Mouse (Mus musculus) embryonic facial prominence, embryonic 12.5 days (tissue): ENCODE results near the gene Atoh8. TPM values are rescaled to one million over a fixed set of nuclear protein-coding genes. Genes with fewer than 3 reads are reported as not detected.

ENCODE experiments used
- ATAC-seq: fragments of 200-750 bp; cut with Nextera tagmentation; 2 replicates; pipeline ENCODE4 v1.8.0; 2017; ENCODE audit not compliant: insufficient number of reproducible peaks, insufficient read depth, low FRiP score, low TSS enrichment
- H3K27ac ChIP-seq: fragments of 300-500 bp; sonication (generic); 2 replicates; pipeline ENCODE4 v1.5.1; 2016; ENCODE audit warnings: mild to moderate bottlenecking
- H3K27me3 ChIP-seq: fragments of 300-500 bp; sonication (generic); 2 replicates; pipeline ENCODE4 v1.6.1; 2016; ENCODE audit warnings: mild to moderate bottlenecking, moderate library complexity
- H3K36me3 ChIP-seq: fragments of 300-500 bp; sonication (generic); 2 replicates; pipeline ENCODE4 v1.6.1; 2016; ENCODE audit warnings: mild to moderate bottlenecking
- H3K4me1 ChIP-seq: fragments of 300-500 bp; sonication (generic); 2 replicates; pipeline ENCODE4 v1.6.1; 2016
- H3K4me2 ChIP-seq: fragments of 300-500 bp; sonication (generic); replicated peaks from 2 replicates; pipeline ENCODE4 v1.6.1; 2016; ENCODE audit warnings: mild to moderate bottlenecking, moderate library complexity
- H3K4me3 ChIP-seq: fragments of 300-500 bp; sonication (generic); 2 replicates; pipeline ENCODE4 v1.5.1; 2016; ENCODE audit warnings: mild to moderate bottlenecking
- H3K9ac ChIP-seq: fragments of 300-500 bp; sonication (generic); 2 replicates; pipeline ENCODE4 v1.6.1; 2016; ENCODE audit warnings: mild to moderate bottlenecking, moderate library complexity
- H3K9me3 ChIP-seq: fragments of 300-500 bp; sonication (generic); 2 replicates; pipeline ENCODE4 v1.6.1; 2016; ENCODE audit warnings: mild to moderate bottlenecking, moderate library complexity
- WGBS: fragments of 180-500 bp; shearing (Covaris S2); methylation state at CpG from one replicate; pipeline ENCODE4 v1.1.7; 2016; 5-methylcytosine and 5-hydroxymethylcytosine counted together
- polyA plus RNA-seq: library from polyadenylated mRNA; unstranded; fragments of >200 nt; fragmentation: Nextera tagmentation; extraction: Ambion mirVana; gene quantifications from 2 replicates; pipeline ENCODE4 v1.2.1, GENCODE M21; 2016

Atoh8 gene
- 16.4 and 18.6 TPM in 2 replicates for polyA plus RNA-seq

DNA sequence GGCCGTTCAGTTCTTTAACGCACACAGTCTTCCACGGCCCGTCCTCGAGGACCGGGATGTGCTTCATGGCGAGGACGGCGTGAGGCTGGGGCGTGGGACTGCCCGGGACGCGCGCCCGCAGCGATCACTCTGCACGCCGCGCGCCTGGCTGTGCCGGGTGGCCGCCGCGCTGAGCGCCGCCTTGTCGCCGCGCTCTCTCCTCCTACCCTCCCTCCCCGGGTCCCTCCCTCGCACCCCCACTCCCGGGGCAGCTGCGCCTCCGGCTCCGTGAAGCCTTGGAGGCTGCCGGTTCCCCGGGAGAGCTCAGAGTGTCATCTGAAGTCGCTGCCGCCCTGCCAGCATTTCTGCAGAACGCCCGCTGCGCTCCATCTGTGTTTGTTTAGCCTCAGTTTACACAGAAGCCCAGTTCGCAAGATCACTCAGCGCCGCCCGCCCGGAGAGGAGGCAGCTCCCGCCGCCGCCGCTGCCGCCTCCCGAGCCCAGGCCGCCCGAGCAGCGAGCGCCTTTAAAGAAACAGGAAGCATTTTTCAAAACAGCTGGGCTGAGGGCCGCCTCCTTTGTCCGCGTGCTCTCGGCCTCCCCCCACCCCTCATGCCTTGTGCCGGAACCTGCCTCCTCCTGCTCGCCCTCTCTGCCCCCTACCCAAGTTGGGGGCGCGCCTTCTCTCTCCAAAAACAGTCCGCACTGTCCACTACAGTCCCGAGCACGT, at the start of gene Atoh8:
Atoh8 (minus strand) TSS at position 480 of the 709 bp plus-strand sequence.
- Histone ChIP-seq H3K27ac (peak within 1 kb of the TSS; percentile 79), H3K9me3 (no peaks in the 10 kb centered on the region), H3K27me3 (peaks cover 27% of the 10 kb centered on the region), H3K9ac (peak within 1 kb of the TSS; percentile 66), H3K4me3 (peak within 1 kb of the TSS; percentile 66), H3K4me2 (peak within 1 kb of the TSS; percentile 99), H3K4me1 (peaks cover 45% of the 10 kb centered on the region), H3K36me3 (no peaks in the 10 kb centered on the region)
- peak; percentile 30 for ATAC-seq
- WGBS: 1% methylated on average over 66 of the region's 68 CpGs

- H3K9me3 ChIP-seq: no peaks in the 10 kb centered on the region
- H3K9ac ChIP-seq: no peak overlapping the region
- 19% methylated on average over 4 of the region's 4 CpGs for WGBS
- H3K4me3 ChIP-seq: no peak overlapping the region
- H3K4me1 ChIP-seq: no peaks in the 10 kb centered on the region
- ATAC-seq: no peak
- H3K27me3 ChIP-seq: no peaks in the 10 kb centered on the region
- no peaks in the 10 kb centered on the region for H3K36me3 ChIP-seq
- H3K4me2 ChIP-seq: no peak overlapping the region
- no peak overlapping the region for H3K27ac ChIP-seq
Observed at GRCm38 (mm10) chr6:72283914-72284313, 48.5 kb upstream of the Atoh8 start.

GRCm38 (mm10) chr6:72280410-72280998, 45.1 kb upstream of the Atoh8 start:
- ATAC-seq: no peak
- Histone ChIP-seq H3K36me3 (no peaks in the 10 kb centered on the region), H3K4me1 (no peaks in the 10 kb centered on the region), H3K4me2 (no peak overlapping the region), H3K9ac (no peak overlapping the region), H3K4me3 (no peak overlapping the region), H3K27ac (no peak overlapping the region), H3K9me3 (no peaks in the 10 kb centered on the region), H3K27me3 (no peaks in the 10 kb centered on the region)
- 74% methylated on average over 7 of the region's 7 CpGs for WGBS

DNA sequence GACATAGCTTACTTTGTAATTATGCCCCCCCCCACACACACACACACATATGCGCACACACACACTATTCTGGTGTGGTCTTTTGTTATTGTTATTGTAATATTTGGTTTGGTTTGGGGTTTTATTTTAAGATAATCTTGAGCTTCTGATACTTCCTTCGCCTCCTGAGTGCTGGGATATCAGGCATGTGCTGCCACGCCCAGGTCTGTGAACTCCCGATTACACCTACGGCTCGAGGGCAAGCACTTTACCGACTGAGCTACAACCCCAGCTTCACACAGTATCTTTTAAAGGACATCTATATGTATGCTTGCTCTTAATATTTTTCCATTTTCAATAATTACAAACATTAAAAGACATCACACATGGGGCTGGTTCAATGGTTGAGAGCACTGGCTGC, 44.1 kb upstream of the Atoh8 start:
- H3K4me2 ChIP-seq: no peak overlapping the region
- no peaks in the 10 kb centered on the region for H3K36me3 ChIP-seq
- ATAC-seq: no peak
- H3K27ac ChIP-seq: no peak overlapping the region
- H3K4me3 ChIP-seq: no peak overlapping the region
- no peaks in the 10 kb centered on the region for H3K4me1 ChIP-seq
- 81% methylated on average over 7 of the region's 7 CpGs for WGBS
- H3K9ac ChIP-seq: no peak overlapping the region
- H3K27me3 ChIP-seq: no peaks in the 10 kb centered on the region
- no peaks in the 10 kb centered on the region for H3K9me3 ChIP-seq

GRCm38 (mm10) chr6:72278835-72279234, 43.5 kb upstream of the Atoh8 start:
- no peak for ATAC-seq
- no peak overlapping the region for H3K4me3 ChIP-seq
- H3K27me3 ChIP-seq: no peaks in the 10 kb centered on the region
- H3K9me3 ChIP-seq: no peaks in the 10 kb centered on the region
- H3K4me2 ChIP-seq: no peak overlapping the region
- no peak overlapping the region for H3K9ac ChIP-seq
- 64% methylated on average over 4 of the region's 4 CpGs for WGBS
- no peaks in the 10 kb centered on the region for H3K4me1 ChIP-seq
- no peak overlapping the region for H3K27ac ChIP-seq
- no peaks in the 10 kb centered on the region for H3K36me3 ChIP-seq

DNA sequence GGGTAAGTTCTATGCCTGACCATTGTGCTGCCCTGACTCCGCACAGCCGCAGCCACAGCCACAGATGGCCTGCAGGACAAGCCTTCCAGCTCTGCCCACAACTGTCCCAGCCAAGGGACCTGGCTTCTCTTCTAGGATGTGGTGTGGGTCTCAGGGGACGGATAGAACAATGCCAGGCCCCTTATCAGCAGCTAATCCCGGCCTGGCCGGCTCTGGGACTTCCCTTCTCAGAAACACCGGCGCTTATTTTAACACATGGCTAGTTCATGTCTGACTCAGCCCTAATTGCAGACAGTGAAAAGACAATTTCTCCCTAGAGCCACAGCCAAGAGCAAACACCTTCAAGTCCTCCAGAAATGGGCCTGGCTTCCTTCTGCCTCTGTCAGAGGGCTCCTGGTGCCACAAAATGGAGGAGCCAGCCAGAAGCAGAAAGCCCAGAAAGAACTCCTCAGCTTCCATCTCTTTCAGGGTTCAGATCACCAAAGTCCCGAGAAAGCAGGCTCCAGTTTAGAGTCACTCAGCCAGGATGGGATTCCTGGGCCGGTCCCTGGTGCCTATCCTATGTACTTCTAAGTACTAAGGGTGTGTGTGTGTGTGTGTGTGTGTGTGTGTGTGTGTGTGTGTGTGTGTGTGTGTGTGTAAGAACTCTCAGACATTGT, 42.3 kb upstream of the Atoh8 start:
- H3K4me3 ChIP-seq: no peak overlapping the region
- no peaks in the 10 kb centered on the region for H3K36me3 ChIP-seq
- no peaks in the 10 kb centered on the region for H3K9me3 ChIP-seq
- WGBS: 69% methylated on average over 9 of the region's 9 CpGs
- H3K4me2 ChIP-seq: no peak overlapping the region
- no peaks in the 10 kb centered on the region for H3K27me3 ChIP-seq
- no peak overlapping the region for H3K27ac ChIP-seq
- no peak for ATAC-seq
- no peaks in the 10 kb centered on the region for H3K4me1 ChIP-seq
- H3K9ac ChIP-seq: no peak overlapping the region

DNA sequence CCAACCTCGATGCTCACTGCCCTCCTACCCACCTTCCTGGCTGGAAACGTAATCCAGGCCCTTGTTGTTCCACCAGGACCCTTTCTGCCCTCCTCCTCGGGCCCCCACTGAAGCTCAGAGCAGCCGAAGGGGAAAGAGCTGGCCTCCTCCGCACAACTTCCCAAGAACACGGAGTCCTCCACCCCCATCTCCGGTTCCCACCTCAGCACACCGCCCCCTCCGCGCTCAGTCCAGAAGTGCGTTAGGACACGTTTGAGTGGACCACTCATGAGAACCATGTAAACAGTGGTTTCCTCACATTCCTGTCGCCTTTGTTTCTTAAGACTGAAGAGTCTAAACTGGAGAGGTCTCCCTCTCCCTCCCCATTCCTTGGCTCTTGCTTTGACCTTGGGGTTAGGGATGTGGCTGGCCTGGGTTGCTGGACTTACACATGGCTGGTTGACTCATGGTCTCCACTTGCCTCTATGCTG, 41.6 kb upstream of the Atoh8 start:
- Histone ChIP-seq H3K27ac (no peak overlapping the region), H3K9me3 (no peaks in the 10 kb centered on the region), H3K9ac (no peak overlapping the region), H3K4me3 (no peak overlapping the region), H3K4me2 (no peak overlapping the region), H3K4me1 (no peaks in the 10 kb centered on the region), H3K27me3 (no peaks in the 10 kb centered on the region), H3K36me3 (no peaks in the 10 kb centered on the region)
- WGBS: 88% methylated on average over 13 of the region's 13 CpGs
- ATAC-seq: no peak

GRCm38 (mm10) chr6:72276141-72276540, 40.8 kb upstream of the Atoh8 start:
- no peak overlapping the region for H3K4me3 ChIP-seq
- no peaks in the 10 kb centered on the region for H3K36me3 ChIP-seq
- no peaks in the 10 kb centered on the region for H3K9me3 ChIP-seq
- H3K27me3 ChIP-seq: no peaks in the 10 kb centered on the region
- H3K9ac ChIP-seq: no peak overlapping the region
- ATAC-seq: no peak
- H3K27ac ChIP-seq: no peak overlapping the region
- WGBS: 91% methylated on average over 6 of the region's 6 CpGs
- H3K4me2 ChIP-seq: no peak overlapping the region
- H3K4me1 ChIP-seq: no peaks in the 10 kb centered on the region

DNA sequence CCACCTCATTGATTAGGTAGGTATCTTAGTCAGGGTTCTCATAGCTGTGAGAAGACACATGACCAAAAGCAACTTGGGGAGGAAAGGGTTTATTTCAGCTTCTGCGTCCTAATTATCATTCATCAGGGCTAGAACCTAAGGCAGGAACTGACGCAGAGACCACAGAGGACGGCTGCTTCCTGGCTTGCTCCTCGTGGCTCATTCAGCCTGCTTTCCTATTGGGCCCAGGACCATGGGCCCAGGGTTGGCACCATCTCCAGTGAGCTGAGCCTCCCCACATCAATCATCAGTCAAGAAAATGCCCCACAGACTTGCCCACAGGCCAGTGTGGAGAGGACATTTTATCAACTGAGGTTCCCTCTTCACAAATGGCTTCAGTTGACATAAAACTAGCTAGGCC, 40.1 kb upstream of the Atoh8 start:
- no peaks in the 10 kb centered on the region for H3K27me3 ChIP-seq
- 75% methylated on average over 4 of the region's 4 CpGs for WGBS

DNA sequence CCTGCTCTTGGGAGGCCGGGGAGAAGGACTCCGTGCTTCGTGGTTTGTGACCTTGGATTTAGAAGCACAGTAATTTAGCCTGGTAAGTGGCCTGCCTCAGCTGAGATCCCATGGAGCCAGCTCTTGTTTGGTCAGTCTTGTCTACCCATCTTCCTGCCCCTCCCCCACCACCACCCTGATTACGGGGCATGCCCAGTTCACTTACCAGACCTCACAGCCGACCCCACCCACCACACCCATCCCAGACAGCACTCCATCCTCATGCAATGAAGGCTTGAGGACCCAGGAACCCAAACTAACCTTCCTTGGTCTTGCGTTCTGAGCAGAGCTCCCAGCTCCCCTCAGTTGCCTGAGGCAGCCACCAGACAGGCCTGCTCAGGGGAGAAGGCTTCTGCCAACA, 37.8 kb upstream of the Atoh8 start:
- no peak for ATAC-seq
- H3K4me2 ChIP-seq: no peak overlapping the region
- H3K4me1 ChIP-seq: no peaks in the 10 kb centered on the region
- no peaks in the 10 kb centered on the region for H3K9me3 ChIP-seq
- WGBS: 68% methylated on average over 6 of the region's 6 CpGs
- H3K9ac ChIP-seq: no peak overlapping the region
- no peak overlapping the region for H3K27ac ChIP-seq
- H3K36me3 ChIP-seq: no peaks in the 10 kb centered on the region
- no peaks in the 10 kb centered on the region for H3K27me3 ChIP-seq
- H3K4me3 ChIP-seq: no peak overlapping the region

More for the DNA sequence above, 40.1 kb upstream of the Atoh8 start:
- H3K9me3 ChIP-seq: no peaks in the 10 kb centered on the region
- H3K4me1 ChIP-seq: no peaks in the 10 kb centered on the region
- H3K27ac ChIP-seq: no peak overlapping the region
- no peak overlapping the region for H3K4me3 ChIP-seq
- ATAC-seq: no peak
- no peak overlapping the region for H3K9ac ChIP-seq
- H3K36me3 ChIP-seq: no peaks in the 10 kb centered on the region
- no peak overlapping the region for H3K4me2 ChIP-seq

- ATAC-seq: peak; percentile 47; the same call in 1 of the 2 replicates
- Histone ChIP-seq H3K4me2 (no peak overlapping the region), H3K4me3 (no peak overlapping the region), H3K36me3 (no peaks in the 10 kb centered on the region), H3K4me1 (no peaks in the 10 kb centered on the region), H3K27ac (no peak overlapping the region), H3K9me3 (no peaks in the 10 kb centered on the region), H3K9ac (no peak overlapping the region), H3K27me3 (no peaks in the 10 kb centered on the region)
- 85% methylated on average over 10 of the region's 10 CpGs for WGBS
Observed at GRCm38 (mm10) chr6:72272161-72272696, 36.9 kb upstream of the Atoh8 start.
